Mouse (Mus musculus) cortical plate, adult 2 months (tissue): ENCODE measurements around the gene Trnau1ap. TPM values are rescaled to one million over a fixed set of nuclear protein-coding genes. Genes with fewer than 3 reads are reported as not detected.

Experiments
- H3K27ac ChIP-seq: fragments of 200-500 bp; 2 replicates; pipeline ENCODE4 v1.5.1; 2012; ENCODE audit warnings: low read length, control low read depth, inconsistent platforms; ENCODE audit not compliant: insufficient read depth
- H3K4me1 ChIP-seq: fragments of 200-500 bp; 2 replicates; pipeline ENCODE4 v1.6.1; 2011; ENCODE audit warnings: low read length; ENCODE audit not compliant: control insufficient read depth, insufficient read depth
- H3K4me3 ChIP-seq: fragments of 200-500 bp; 2 replicates; pipeline ENCODE4 v1.5.1; 2011; ENCODE audit warnings: mild to moderate bottlenecking, low read length, control low read depth; ENCODE audit not compliant: insufficient read depth
- CTCF ChIP-seq: fragments of 200-500 bp; IDR thresholded peaks from 2 replicates; pipeline ENCODE4 v1.5.1; 2011; ENCODE audit warnings: mild to moderate bottlenecking, control low read depth, low read length; ENCODE audit not compliant: insufficient read depth; ENCODE audit errors: extremely low read depth
- POLR2A ChIP-seq: fragments of 200-500 bp; IDR thresholded peaks from 2 replicates; pipeline ENCODE4 v1.6.1; 2011; ENCODE audit warnings: mild to moderate bottlenecking, low read length, control low read depth; ENCODE audit not compliant: insufficient read depth; ENCODE audit errors: extremely low read depth
- polyA plus RNA-seq: library from polyadenylated mRNA; depleted of rRNA; stranded (reverse); fragments of >200 nt; gene quantifications from 2 replicates; pipeline ENCODE4 v1.2.3, GENCODE M21; 2012

The Trnau1ap gene
- polyA plus RNA-seq, 1 experiment = 14.9 TPM

DNA sequence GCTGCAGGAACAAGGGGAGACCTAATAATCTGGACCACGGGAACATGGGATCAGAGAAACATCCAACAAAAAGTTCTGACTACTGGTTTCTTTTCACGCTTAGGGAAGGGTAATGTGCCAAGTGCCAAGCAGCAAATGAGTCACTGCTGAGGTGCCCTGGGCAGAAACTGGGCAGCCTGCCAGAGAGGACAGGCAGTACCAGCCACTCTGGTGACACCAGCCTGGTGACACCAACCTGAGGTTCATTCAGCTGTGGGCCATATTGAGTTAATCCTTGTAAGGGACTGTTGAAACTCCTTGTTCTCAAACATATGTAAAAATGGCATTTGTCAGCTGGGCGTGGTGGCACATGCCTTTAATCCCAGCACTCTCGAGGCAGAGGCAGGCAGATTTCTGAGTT, 25.2 kb upstream of the Trnau1ap start:
- no peak overlapping the region for H3K27ac ChIP-seq
- H3K4me1 ChIP-seq = peaks cover 1% of the 10 kb centered on the region; the same call in 1 of the 2 replicates
- H3K4me3 ChIP-seq = no peak overlapping the region
- TF ChIP-seq POLR2A (no peak), CTCF (no peak)

DNA sequence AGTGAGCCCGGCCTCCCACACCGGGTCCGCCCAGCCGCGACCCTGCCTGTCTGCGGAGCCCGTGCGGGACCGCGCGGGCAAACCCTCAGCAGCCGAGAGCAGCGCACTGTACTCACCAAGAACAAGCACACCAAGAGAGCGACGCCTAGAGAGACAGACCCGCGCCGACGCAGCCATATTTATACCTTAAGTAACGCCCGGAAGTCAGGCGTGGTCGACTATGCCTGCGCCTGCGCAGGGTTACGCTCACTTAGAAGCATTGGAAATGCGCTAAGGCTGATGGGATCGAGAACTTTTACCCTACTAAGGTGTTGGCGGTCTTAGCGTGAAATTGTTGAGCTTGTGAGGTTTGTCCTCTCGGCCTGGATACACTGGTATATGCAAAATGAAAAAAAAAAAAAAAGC, 24.1 kb upstream of the Trnau1ap start, which contains the start of gene Rcc1:
Gene Rcc1, minus strand, starts transcription at position 125 of the 405 bp plus-strand sequence.
- Histone ChIP-seq H3K27ac (peak within 1 kb of the TSS; percentile 83; the same call in 1 of the 2 replicates), H3K4me3 (peak within 1 kb of the TSS; percentile 53), H3K4me1 (peaks cover 1% of the 10 kb centered on the region; the same call in 1 of the 2 replicates)
- TF ChIP-seq CTCF = no peak
- TF ChIP-seq POLR2A = peak; percentile 99

DNA sequence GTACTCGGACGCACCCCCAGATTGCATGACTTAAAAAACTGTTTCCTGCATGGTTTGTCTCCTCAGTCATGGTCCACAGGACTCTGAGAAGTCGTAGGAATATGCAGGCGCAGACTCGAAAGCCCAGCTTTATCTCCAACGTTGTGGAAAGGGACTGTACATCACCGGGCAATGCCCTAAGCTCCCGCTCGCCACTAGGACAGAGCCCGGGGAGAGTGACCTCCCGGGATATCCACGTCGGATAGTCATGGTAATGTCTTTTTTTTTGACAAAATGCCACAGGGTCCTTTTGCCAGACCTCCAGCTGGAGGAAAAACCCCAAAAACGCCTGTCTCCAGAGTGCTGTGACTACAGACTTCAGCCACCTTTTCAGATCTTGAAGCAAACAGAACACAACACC, 23.4 kb upstream of the Trnau1ap start:
- H3K4me3 ChIP-seq = peak overlapping the region; percentile 53
- no peak overlapping the region for H3K27ac ChIP-seq

DNA sequence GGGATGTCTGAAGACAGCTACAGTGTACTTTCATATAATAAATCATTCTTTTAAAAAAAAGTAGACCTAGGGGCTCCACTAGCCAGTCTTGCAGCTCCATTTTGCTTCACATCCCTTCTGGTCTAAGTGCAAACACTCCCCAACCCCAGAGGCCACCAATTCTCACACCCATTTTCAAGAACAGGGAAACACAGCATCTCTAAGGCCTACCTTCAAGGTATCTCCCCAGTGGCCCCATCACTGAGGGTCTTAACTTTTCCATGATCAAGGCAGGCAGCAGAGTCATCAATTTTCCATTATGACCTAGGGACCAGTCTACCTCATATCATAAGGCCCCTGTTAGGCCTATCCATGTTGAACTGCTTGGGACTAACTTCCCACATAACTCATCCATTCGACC, 22.1 kb upstream of the Trnau1ap start:
- no peak overlapping the region for H3K27ac ChIP-seq
- no peak overlapping the region for H3K4me3 ChIP-seq
- TF ChIP-seq POLR2A (no peak), CTCF (no peak)
- H3K4me1 ChIP-seq = peaks cover 1% of the 10 kb centered on the region; the same call in 1 of the 2 replicates

More for the DNA sequence above, 23.4 kb upstream of the Trnau1ap start:
- peaks cover 1% of the 10 kb centered on the region; the same call in 1 of the 2 replicates for H3K4me1 ChIP-seq
- TF ChIP-seq CTCF (no peak), POLR2A (no peak)

DNA sequence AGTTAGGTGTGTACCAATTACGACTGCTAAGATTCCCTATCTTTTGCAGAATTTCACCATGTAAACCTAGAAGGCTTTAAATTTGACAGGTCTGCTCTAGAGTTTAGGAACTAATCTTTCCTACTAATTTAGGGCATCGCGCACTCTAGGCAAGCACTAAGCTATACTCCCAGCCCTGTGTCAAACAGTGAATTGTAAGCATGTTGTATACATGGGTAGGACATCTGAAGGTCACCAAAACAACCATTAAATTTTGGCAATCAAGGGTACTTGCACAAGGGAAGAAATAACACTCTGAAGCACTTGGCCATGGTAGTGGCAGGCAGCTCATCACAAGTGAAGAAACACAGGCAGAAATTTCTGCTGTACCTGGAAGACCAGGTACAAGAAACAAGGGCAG, 21.5 kb upstream of the Trnau1ap start:
- Histone ChIP-seq H3K27ac (no peak overlapping the region), H3K4me3 (no peak overlapping the region), H3K4me1 (peaks cover 1% of the 10 kb centered on the region; the same call in 1 of the 2 replicates)
- no peak for TF ChIP-seq CTCF

DNA sequence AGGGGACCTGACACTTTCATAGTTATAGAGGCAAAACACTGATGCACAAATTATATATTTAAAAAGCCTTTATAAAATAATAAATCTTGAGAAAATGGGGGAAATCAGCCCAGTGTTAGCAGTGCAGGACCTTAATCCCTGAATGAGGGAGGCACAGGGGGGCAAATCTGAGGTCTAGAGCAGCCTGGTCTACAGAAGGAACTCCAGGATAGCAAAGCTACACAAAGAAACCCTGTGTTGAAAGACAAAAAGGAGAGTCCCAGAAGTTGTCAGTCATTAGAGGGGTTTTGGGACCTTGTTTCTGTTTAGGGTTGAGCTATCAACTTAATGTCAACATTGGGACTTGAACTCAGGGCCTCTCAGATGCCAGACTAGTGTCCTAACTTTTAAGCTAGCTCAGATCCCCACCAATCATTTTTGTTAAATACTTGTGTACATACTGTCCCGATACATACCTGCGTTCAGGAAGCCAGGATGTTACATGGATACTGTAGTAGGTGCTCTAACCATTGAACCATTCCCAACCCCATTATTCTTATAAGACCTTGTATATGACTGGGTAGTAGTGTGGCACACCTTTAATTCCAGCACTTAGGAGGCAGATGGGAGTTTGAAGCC, 20.9 kb upstream of the Trnau1ap start:
- no peak overlapping the region for H3K4me3 ChIP-seq
- peaks cover 1% of the 10 kb centered on the region; the same call in 1 of the 2 replicates for H3K4me1 ChIP-seq
- no peak overlapping the region for H3K27ac ChIP-seq
- TF ChIP-seq CTCF (no peak), POLR2A (no peak)

DNA sequence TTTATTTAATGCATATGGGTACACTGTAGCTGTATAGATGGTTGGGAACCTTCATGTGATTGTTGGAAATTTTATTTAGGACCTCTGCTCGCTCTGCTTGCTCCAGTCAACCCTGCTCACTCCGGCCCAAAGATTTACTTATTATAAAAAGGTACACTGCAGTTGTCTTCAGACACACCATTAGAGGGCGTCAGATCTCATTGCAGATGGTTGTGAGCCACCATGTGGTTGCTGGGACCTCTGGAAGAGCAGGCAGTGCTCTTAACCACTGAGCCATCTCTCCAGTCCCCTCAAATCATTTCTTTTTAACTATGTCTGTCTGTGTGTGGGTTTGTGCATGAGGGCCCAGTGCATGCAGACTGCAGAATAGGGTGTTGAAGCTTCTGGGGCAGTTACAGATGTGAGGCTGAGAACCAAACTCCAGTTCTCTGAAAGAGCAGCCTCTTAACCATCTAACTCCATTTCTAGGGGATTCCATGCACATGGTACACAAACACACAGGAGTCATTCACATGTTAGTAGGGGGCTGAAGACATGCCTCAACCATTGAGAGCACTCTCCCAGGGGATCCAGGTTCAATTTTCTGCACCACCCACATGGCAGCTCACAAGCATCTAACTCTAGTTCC, 20.3 kb upstream of the Trnau1ap start:
- TF ChIP-seq CTCF (0 out of 2 replicates have a peak, but pooled peaks have one; percentile 4), POLR2A (no peak)

DNA sequence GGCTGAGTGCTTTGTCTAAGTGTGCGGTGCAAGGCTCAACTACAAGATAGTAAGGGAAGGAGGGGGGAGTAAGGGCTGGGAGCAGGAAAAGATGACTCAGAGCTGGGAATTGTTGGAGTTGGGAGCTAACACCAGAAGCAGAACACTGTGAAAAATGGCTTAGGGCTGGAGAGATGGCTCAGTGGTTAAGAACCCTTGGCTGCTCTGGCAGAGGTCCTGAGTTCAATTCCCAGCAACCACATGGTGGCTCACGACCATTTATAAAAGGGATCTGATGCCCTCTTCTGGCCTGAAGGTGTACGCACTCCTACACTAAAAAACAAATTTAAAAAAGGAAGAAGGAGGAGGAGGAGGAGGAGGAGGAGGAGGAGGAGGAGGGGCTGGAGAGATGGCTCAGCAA, 17.3 kb upstream of the Trnau1ap start:
- no peak overlapping the region for H3K27ac ChIP-seq
- no peak overlapping the region for H3K4me3 ChIP-seq
- H3K4me1 ChIP-seq = peaks cover under 1% of the 10 kb centered on the region; the same call in 1 of the 2 replicates
- no peak for TF ChIP-seq POLR2A
- no peak for TF ChIP-seq CTCF

More for the DNA sequence above, 20.3 kb upstream of the Trnau1ap start:
- peaks cover 1% of the 10 kb centered on the region; the same call in 1 of the 2 replicates for H3K4me1 ChIP-seq
- H3K4me3 ChIP-seq = no peak overlapping the region
- no peak overlapping the region for H3K27ac ChIP-seq

DNA sequence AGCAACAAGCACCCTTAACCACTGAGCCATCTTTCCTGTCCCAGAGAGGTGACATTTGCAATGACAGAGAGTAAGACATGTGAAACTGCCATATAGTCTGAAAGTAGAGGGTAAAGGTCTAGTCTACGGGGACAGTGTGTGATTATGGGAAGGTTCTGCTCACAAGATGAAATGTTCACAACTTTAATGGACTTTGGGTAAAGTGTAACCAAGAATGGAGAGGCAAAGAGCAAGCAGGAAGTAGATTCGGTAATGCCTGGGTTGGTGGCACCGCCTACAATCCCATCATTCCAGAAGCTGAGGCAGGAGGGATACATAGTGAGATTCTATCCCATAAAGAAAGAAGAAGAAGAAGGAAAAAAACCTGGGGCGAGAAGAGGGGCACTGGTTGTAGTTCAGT, 16.9 kb upstream of the Trnau1ap start:
- Histone ChIP-seq H3K4me1 (no peaks in the 10 kb centered on the region), H3K4me3 (no peak overlapping the region), H3K27ac (no peak overlapping the region)
- TF ChIP-seq CTCF = no peak
- TF ChIP-seq POLR2A = no peak

DNA sequence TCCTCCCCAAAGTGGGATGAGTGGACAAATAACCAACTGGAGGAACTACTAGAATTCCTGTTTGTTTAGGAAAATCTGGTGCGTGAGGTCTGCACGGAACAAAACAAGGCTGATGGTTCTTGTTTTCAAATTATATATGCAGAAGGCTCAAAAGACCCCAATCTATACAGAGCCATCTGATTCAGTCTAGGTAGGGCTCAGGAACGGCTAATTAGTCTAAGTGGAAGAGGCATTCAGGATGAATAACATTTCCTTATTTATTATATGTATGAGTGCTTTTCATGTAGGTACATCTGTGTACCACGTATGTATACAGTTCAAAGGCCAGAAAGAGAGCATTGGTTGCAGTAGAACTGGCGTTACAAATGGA, 16.5 kb upstream of the Trnau1ap start:
- Histone ChIP-seq H3K4me1 (no peaks in the 10 kb centered on the region), H3K4me3 (peak overlapping the region; percentile 62), H3K27ac (no peak overlapping the region)
- TF ChIP-seq POLR2A = no peak
- TF ChIP-seq CTCF = no peak
